Mouse (Mus musculus): ENCODE results near the gene Tmed10.
A peak's percentile ranks its signal among the peaks of the same experiment; 100 is the strongest.

Gene Tmed10

GRCm38 (mm10) chr12:85373591-85374560, 771 bp downstream of the Tmed10 start:
- peak; percentile 56 for DNase-seq

- DNase-seq, result no peak
Measured at GRCm38 (mm10) chr12:85372068-85372665, 2.5 kb downstream of the Tmed10 start.

- DNase-seq, result no peak
Measured at GRCm38 (mm10) chr12:85368441-85369063, 6.1 kb downstream of the Tmed10 start.

- peak; percentile 44 for DNase-seq
Measured at GRCm38 (mm10) chr12:85366271-85366670, 8.4 kb downstream of the Tmed10 start.

GRCm38 (mm10) chr12:85362510-85362909, 12.1 kb downstream of the Tmed10 start:
- no peak for DNase-seq

GRCm38 (mm10) chr12:85361580-85361979, 13.1 kb downstream of the Tmed10 start:
- DNase-seq, result no peak

GRCm38 (mm10) chr12:85361165-85361564, 13.5 kb downstream of the Tmed10 start:
- DNase-seq, result no peak

GRCm38 (mm10) chr12:85354061-85354460, 20.6 kb downstream of the Tmed10 start:
- DNase-seq, result no peak

- peak; percentile 45 for DNase-seq
Measured at GRCm38 (mm10) chr12:85350407-85351232, 24.0 kb downstream of the Tmed10 start.

GRCm38 (mm10) chr12:85348338-85348737, 26.3 kb downstream of the Tmed10 start:
- DNase-seq, result no peak

GRCm38 (mm10) chr12:85347196-85347595, 27.5 kb downstream of the Tmed10 start:
- DNase-seq, result no peak

GRCm38 (mm10) chr12:85346374-85346773, 28.3 kb downstream of the Tmed10 start:
- DNase-seq, result peak; percentile 85

GRCm38 (mm10) chr12:85345559-85345958, 29.1 kb downstream of the Tmed10 start:
- DNase-seq, result no peak

- DNase-seq, result no peak
Measured at GRCm38 (mm10) chr12:85344252-85344651, 30.4 kb downstream of the Tmed10 start.

GRCm38 (mm10) chr12:85342310-85342709, 32.3 kb downstream of the Tmed10 start:
- no peak for DNase-seq

GRCm38 (mm10) chr12:85341131-85341530, 33.5 kb downstream of the Tmed10 start:
- peak; percentile 84 for DNase-seq

GRCm38 (mm10) chr12:85339947-85340346, 34.7 kb downstream of the Tmed10 start:
- peak; percentile 28 for DNase-seq

- peak; percentile 92 for DNase-seq
Measured at GRCm38 (mm10) chr12:85339243-85339729, 35.4 kb downstream of the Tmed10 start, which contains the start of gene Nek9. Gene Nek9 (minus strand): TSS chr12:85339362.

GRCm38 (mm10) chr12:85338815-85339214, 35.8 kb downstream of the Tmed10 start:
- no peak for DNase-seq

GRCm38 (mm10) chr12:85337567-85338311, 36.9 kb downstream of the Tmed10 start:
- DNase-seq, result no peak

- DNase-seq, result no peak
Measured at GRCm38 (mm10) chr12:85330153-85330552, 44.5 kb downstream of the Tmed10 start.

- peak; percentile 79 for DNase-seq
Measured at GRCm38 (mm10) chr12:85308651-85309050, 66.0 kb downstream of the Tmed10 start.
